Mouse (Mus musculus) midbrain, postnatal 0 days (tissue): Measurements from ENCODE around the gene Inpp4b. TPM values are rescaled to one million over a fixed set of nuclear protein-coding genes. Genes with fewer than 3 reads are reported as not detected.
"Not testable (repeated sequence)": the region's sequence is repeated elsewhere in the genome, so short reads cannot be mapped to it uniquely, and the experiment has no call there.

Source experiments
- ATAC-seq: fragments of 200-750 bp; cut with Nextera tagmentation; 2 replicates; pipeline ENCODE4 v1.8.0; 2017; ENCODE audit warnings: moderate number of reproducible peaks, mild to moderate bottlenecking, moderate TSS enrichment, moderate library complexity; ENCODE audit not compliant: low FRiP score
- DNase-seq: peaks from one replicate; pipeline ENCODE4 v3.0.0-alpha.2; 2015; ENCODE audit warnings: low spot score
- H3K27ac ChIP-seq: fragments of 300-500 bp; sonication (generic); 2 replicates; pipeline ENCODE4 v1.5.1; 2014; ENCODE audit warnings: low read depth, mild to moderate bottlenecking, low read length, mixed read lengths
- H3K27me3 ChIP-seq: fragments of 300-500 bp; sonication (generic); 2 replicates; pipeline ENCODE4 v1.6.1; 2014; ENCODE audit warnings: low read length, control low read depth, mixed read lengths; ENCODE audit not compliant: insufficient read depth
- H3K36me3 ChIP-seq: fragments of 300-500 bp; sonication (generic); 2 replicates; pipeline ENCODE4 v1.6.1; 2014; ENCODE audit warnings: low read length, control low read depth, mixed read lengths; ENCODE audit not compliant: insufficient read depth
- H3K4me1 ChIP-seq: fragments of 300-500 bp; sonication (generic); 2 replicates; pipeline ENCODE4 v1.6.1; 2014; ENCODE audit warnings: mild to moderate bottlenecking, control low read depth, antibody characterized with exemption, low read length, mixed read lengths; ENCODE audit not compliant: insufficient read depth
- H3K4me2 ChIP-seq: fragments of 300-500 bp; sonication (generic); 2 replicates; pipeline ENCODE4 v1.6.1; 2014; ENCODE audit warnings: low read depth, mild to moderate bottlenecking, low read length, mixed read lengths; ENCODE audit not compliant: poor library complexity, severe bottlenecking
- H3K4me3 ChIP-seq: fragments of 300-500 bp; sonication (generic); 2 replicates; pipeline ENCODE4 v1.5.1; 2014; ENCODE audit warnings: low read depth, mild to moderate bottlenecking, low read length, moderate library complexity
- H3K9ac ChIP-seq: fragments of 300-500 bp; sonication (generic); replicated peaks from 2 replicates; pipeline ENCODE4 v1.6.1; 2014; ENCODE audit warnings: mild to moderate bottlenecking, low read length, moderate library complexity, mixed read lengths; ENCODE audit not compliant: poor library complexity, severe bottlenecking
- H3K9me3 ChIP-seq: fragments of 300-500 bp; sonication (generic); 2 replicates; pipeline ENCODE4 v1.6.1; 2016; ENCODE audit warnings: low read length, control low read depth
- CTCF ChIP-seq: IDR thresholded peaks from 2 replicates; pipeline ENCODE4 v1.5.1; 2016; ENCODE audit warnings: antibody characterized with exemption, mild to moderate bottlenecking
- WGBS: fragments of 180-500 bp; shearing (Covaris S2); extraction: QIAGEN DNeasy Blood & Tissue Kit; methylation state at CpG from one replicate; pipeline ENCODE4 v1.1.7; 2014; 5-methylcytosine and 5-hydroxymethylcytosine counted together
- polyA plus RNA-seq: library from polyadenylated mRNA; unstranded; fragments of >200 nt; fragmentation: Nextera tagmentation; extraction: Ambion mirVana; gene quantifications from 2 replicates; pipeline ENCODE4 v1.2.1, GENCODE M21; 2015
- total RNA-seq: library from RNA; depleted of rRNA; stranded (reverse); fragments of >200 nt; gene quantifications from 2 replicates; pipeline ENCODE4 v1.2.3, GENCODE M21; 2014

Gene Inpp4b
- total and polyA plus RNA-seq, 2 experiments from 2014 or later: 11.2 to 14.6 TPM

DNA sequence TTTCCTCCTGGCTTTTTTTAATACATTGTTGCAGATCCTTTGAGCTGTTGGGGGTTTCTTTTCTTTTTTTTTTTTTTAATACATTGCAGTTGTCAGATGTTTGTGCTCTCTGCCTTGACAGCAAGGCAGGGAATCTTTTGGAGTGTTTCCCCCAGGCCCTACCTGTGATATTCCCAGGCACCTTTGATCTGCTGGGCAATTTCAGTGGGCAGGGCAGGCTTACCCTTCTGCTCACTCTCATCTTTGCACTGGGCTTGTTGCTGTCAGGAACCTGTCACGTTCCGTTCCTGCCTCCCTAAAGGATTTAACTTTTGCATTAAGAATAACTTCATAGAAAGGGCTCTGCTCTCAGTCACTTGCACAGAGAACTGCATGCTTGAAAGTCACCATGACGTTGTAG is 711.7 kb downstream of the Inpp4b start:
- Histone ChIP-seq H3K4me2 (no peak overlapping the region), H3K36me3 (no peaks in the 10 kb centered on the region), H3K4me3 (no peak overlapping the region), H3K9ac (no peak overlapping the region), H3K27me3 (no peaks in the 10 kb centered on the region), H3K27ac (no peak overlapping the region), H3K9me3 (no peaks in the 10 kb centered on the region), H3K4me1 (no peaks in the 10 kb centered on the region)
- DNase-seq (no peak), ATAC-seq (no peak)
- 38% methylated on average over 3 of the region's 3 CpGs for WGBS
- no peak for TF ChIP-seq CTCF

DNA sequence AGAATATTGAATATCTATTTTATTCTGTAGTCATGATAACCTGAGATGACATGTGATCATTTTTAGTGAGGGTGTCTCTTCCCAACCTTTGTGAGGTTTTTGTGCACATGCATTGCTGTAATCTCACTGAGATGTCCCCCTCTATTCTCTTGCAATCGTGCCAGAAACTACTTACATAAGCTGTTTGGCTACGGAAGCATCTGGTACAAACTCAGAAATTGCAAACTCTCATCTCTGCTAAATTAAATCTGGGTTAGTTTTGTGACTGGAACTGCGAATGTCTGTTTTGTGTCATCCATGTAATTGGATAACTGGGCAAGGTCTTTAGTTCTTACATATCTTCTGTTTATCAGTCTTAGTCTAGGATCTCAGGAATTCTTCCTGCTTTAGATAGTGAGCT is 725.3 kb downstream of the Inpp4b start:
- no peaks in the 10 kb centered on the region for H3K9me3 ChIP-seq
- no peaks in the 10 kb centered on the region for H3K36me3 ChIP-seq
- H3K27ac ChIP-seq: no peak overlapping the region
- H3K27me3 ChIP-seq: no peaks in the 10 kb centered on the region
- no peak overlapping the region for H3K4me3 ChIP-seq
- WGBS: 62% methylated on average over 3 of the region's 3 CpGs
- no peaks in the 10 kb centered on the region for H3K4me1 ChIP-seq
- no peak overlapping the region for H3K4me2 ChIP-seq
- DNase-seq (no peak), ATAC-seq (no peak)
- TF ChIP-seq CTCF: no peak
- no peak overlapping the region for H3K9ac ChIP-seq

DNA sequence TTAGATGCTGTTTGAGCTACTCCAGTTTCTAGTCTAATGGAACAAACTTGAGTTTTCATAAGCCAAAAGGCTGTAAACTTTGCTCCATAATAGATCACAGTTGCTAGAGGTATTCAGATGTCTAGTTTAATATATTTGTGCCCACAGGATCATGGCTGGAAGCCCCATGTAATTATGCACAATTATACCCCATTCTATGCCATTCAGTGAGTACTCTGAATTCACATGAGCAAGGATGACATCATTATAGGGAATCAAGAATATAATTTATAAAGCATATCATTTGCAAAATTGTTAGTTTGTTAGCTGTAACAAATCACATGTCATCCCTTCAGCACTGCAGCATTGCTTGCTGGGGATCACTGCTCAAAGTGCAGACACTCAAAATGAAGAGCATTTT is 736.9 kb downstream of the Inpp4b start:
- no peak for DNase-seq

DNA sequence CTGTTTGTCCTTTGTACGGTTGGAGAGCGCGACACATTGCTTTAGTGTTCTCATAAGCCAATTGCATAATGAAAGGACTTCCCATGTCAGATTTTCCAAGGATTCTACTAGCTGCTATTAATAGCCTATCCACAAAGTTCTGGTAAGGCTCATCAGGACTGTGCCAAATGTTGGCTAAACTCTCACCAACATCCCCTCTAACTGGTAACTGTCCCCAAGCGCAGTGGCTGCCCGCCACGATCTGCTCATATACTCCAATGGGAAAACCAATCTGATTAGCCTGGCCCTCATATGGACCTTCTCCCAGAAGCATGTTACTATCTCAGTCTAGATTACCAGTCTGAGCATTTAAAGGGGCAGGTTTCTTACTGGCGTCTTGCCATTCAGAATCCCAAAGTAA is 744.3 kb downstream of the Inpp4b start:
- not testable (repeated sequence) for ATAC-seq, H3K9me3 ChIP-seq, H3K27me3 ChIP-seq, DNase-seq, H3K4me3 ChIP-seq, H3K4me2 ChIP-seq, H3K9ac ChIP-seq, H3K27ac ChIP-seq, H3K4me1 ChIP-seq, H3K36me3 ChIP-seq
- 97% methylated on average over 7 of the region's 7 CpGs for WGBS

More for the DNA sequence above, 736.9 kb downstream of the Inpp4b start:
- no peaks in the 10 kb centered on the region for H3K9me3 ChIP-seq
- no peaks in the 10 kb centered on the region for H3K36me3 ChIP-seq
- TF ChIP-seq CTCF: no peak
- no peaks in the 10 kb centered on the region for H3K27me3 ChIP-seq
- no peak for ATAC-seq
- H3K4me2 ChIP-seq: no peak overlapping the region
- H3K9ac ChIP-seq: no peak overlapping the region
- H3K4me1 ChIP-seq: no peaks in the 10 kb centered on the region
- H3K4me3 ChIP-seq: no peak overlapping the region
- H3K27ac ChIP-seq: no peak overlapping the region

DNA sequence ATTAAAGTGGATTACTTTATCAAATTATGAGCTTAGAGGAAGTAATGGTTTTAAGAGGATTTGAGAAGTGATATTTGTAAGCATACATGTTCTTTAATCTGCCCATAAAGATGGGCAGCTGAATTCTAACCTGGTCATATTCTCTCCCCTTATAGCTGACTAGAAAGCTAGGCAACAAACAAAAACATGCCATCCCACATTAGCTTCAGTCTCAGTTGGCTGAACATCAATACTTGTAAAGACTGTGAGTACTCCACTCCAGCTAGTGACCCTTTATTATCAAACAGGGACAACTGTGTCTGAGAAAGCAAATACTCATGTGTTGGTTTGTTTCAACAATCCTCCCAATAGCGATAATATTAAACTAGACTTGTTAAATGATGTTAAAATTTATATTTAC is 748.5 kb downstream of the Inpp4b start:
- Histone ChIP-seq H3K4me1 (no peaks in the 10 kb centered on the region), H3K4me2 (no peak overlapping the region), H3K36me3 (no peaks in the 10 kb centered on the region), H3K4me3 (no peak overlapping the region), H3K27ac (no peak overlapping the region), H3K27me3 (no peaks in the 10 kb centered on the region), H3K9me3 (no peaks in the 10 kb centered on the region), H3K9ac (no peak overlapping the region)
- no peak for ATAC-seq
- no peak for DNase-seq
- 65% methylated on average over 1 of the region's 1 CpGs for WGBS
- TF ChIP-seq CTCF: no peak

DNA sequence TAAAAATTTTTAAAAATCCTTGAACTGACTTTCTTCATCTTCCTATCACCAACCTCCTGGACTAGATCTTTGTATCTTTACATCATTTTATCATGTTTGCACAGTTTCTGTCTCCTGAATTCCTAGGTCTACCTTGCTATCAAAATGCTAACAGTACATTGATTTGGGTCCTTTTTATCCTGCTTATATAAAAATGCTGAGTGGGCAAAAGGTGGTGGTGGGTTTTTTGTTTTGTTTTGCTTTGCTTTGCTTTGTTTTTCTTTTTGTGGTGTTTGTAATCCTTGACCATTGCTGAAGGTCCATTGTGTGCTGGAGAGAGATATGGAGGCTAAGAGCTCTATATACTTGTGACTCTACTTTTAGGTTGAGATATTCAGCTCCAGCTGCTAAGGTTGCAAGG is 750.9 kb downstream of the Inpp4b start:
- Histone ChIP-seq H3K4me3 (no peak overlapping the region), H3K4me2 (no peak overlapping the region)

DNA sequence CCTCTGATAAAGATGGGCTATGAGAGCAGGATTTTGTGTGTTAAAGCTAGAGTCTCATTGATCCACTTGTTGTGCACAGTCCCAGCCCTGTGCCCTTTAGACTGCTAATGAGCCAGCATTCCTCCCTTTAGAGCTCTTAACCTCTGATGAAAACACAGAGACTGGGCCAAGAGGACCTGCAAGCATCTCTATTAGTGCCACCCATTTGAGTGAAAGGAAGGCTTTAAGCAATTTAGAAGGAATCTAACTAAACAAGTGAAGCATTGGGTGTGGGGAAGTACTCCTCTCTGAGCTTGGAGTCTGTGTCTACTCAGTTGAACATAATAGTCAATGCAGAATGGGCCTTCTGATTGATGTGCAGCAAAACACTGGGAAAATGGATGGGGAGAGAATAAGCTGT is 762.2 kb downstream of the Inpp4b start:
- DNase-seq (no peak), ATAC-seq (no peak)
- no peaks in the 10 kb centered on the region for H3K9me3 ChIP-seq

More for the DNA sequence above, 750.9 kb downstream of the Inpp4b start:
- no peak overlapping the region for H3K9ac ChIP-seq
- no peaks in the 10 kb centered on the region for H3K4me1 ChIP-seq
- no peak for TF ChIP-seq CTCF
- ATAC-seq (no peak), DNase-seq (no peak)
- H3K27me3 ChIP-seq: no peaks in the 10 kb centered on the region
- H3K9me3 ChIP-seq: no peaks in the 10 kb centered on the region
- no peaks in the 10 kb centered on the region for H3K36me3 ChIP-seq
- no peak overlapping the region for H3K27ac ChIP-seq

More for the DNA sequence above, 762.2 kb downstream of the Inpp4b start:
- Histone ChIP-seq H3K27ac (no peak overlapping the region), H3K9ac (no peak overlapping the region), H3K4me3 (no peak overlapping the region), H3K27me3 (no peaks in the 10 kb centered on the region), H3K36me3 (no peaks in the 10 kb centered on the region), H3K4me2 (no peak overlapping the region), H3K4me1 (no peaks in the 10 kb centered on the region)
- no peak for TF ChIP-seq CTCF
